ENCODE assay signal across 21 mouse cellular contexts in the genomic region with DNA sequence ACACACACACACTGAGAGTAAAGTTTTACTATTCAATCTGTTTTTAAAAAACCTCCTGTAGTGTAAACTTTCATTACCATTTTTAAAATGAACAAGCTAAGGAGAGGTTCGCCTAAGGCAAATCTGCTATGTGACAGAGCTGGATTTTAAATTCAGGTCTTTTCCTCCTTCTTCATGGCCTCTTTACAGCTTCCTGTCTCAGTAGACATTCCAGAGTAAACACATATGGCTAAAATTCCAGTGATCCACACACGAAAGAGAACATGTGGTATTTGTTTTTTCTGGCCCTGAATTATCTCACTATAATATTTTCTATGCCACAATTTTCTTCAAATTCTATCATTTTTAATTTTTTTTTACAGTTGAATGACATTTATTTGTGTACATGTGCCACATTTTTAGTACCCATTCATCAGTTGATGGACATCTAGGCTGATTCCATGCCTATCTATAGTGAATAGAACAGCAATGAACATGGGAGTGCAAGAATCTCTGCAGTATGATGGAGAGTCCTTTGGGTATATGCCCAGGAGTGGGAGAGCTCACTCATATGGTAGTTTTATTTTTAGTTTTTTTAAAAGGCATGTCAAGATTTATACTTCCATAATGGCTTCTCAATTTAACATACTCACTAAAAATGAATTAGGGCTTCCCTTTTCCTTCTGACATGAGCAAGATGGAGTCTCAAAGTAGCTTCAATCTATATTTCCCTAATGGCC. TPM values are rescaled to one million over a fixed set of nuclear protein-coding genes. Genes with fewer than 3 reads are reported as not detected.
A peak's percentile ranks its signal among the peaks of the same experiment; 100 is the strongest.
DNase-seq lines count a peak whose midpoint lies in the region; ATAC-seq and TF ChIP-seq lines count a peak whose summit lies in the region.
"Had no signal": no experiment of that assay in that cellular context is flagged by ENCODE, and none has a peak within 500 bp of the region (broad histone marks: within the 10 kb centered on the region; RNA-seq: fewer than 3 reads in every experiment).

No protein-coding gene starts in this region.

- no peaks in the 10 kb centered on the region for H3K27me3 ChIP-seq in forebrain, embryonic 16.5 days (replicated peaks; ENCODE audit: control insufficient read depth, insufficient read depth, low read length)
- H3K27me3 ChIP-seq in forebrain, embryonic 13.5 days, result no peaks in the 10 kb centered on the region
- H3K27me3 ChIP-seq in kidney, embryonic 15.5 days, result no peaks in the 10 kb centered on the region
- no peaks in the 10 kb centered on the region for H3K27me3 ChIP-seq in lung, embryonic 14.5 days (ENCODE audit: insufficient read depth, low read length)
- H3K27me3 ChIP-seq in intestine, embryonic 16.5 days (replicated peaks; ENCODE audit: control insufficient read depth, insufficient read depth, low read length), result no peaks in the 10 kb centered on the region
- H3K27me3 ChIP-seq: CH12.LX; embryonic facial prominence, embryonic 12.5 days; heart, embryonic 13.5 days; hindbrain, embryonic 15.5 days had no signal

- H3K4me3 ChIP-seq in forebrain, embryonic 16.5 days (replicated peaks; ENCODE audit: low read length), result no peak overlapping the region
- no peak overlapping the region for H3K4me3 ChIP-seq in forebrain, embryonic 13.5 days
- no peak overlapping the region for H3K4me3 ChIP-seq in kidney, embryonic 15.5 days (replicated peaks)
- H3K4me3 ChIP-seq in lung, embryonic 14.5 days (ENCODE audit: low read depth, low read length), result no peak overlapping the region
- H3K4me3 ChIP-seq in intestine, embryonic 16.5 days (ENCODE audit: low read length), result no peak overlapping the region
- H3K4me3 ChIP-seq: embryonic facial prominence, embryonic 12.5 days; gastrocnemius, adult 2 months; heart, embryonic 13.5 days; hindbrain, embryonic 15.5 days had no signal

- DNase-seq in kidney, adult 18-20 months, result no peak
- DNase-seq in lung, embryonic 14.5 days, result peak; percentile 4
- no peak for DNase-seq in lung, postnatal 25 days (ENCODE audit: low spot score)
- no peak for DNase-seq in cerebellum, adult 8-10 months
- DNase-seq: adrenal gland, adult 2 months; adrenal gland, postnatal 25 days; cerebellum, adult 2 months; cerebellum, postnatal 14 days; embryo, embryonic 11 days; gastrocnemius, adult 2 months; gastrocnemius, postnatal 25 days; heart, postnatal 36 days had no signal

- peak; percentile 55; the same call in 1 of the 2 replicates for ATAC-seq in forebrain, embryonic 16.5 days
- no peak; the same call in 1 of the 2 replicates for ATAC-seq in forebrain, embryonic 13.5 days
- peak; percentile 82 for ATAC-seq in kidney, embryonic 15.5 days (replicated peaks; ENCODE audit: low FRiP score)
- no peak for ATAC-seq in lung, embryonic 14.5 days (ENCODE audit: insufficient read depth)
- ATAC-seq in intestine, embryonic 16.5 days, result no peak
- ATAC-seq: forebrain, embryonic 14.5 days had no signal

- H3K27ac ChIP-seq in forebrain, embryonic 16.5 days (ENCODE audit: low read length), result no peak overlapping the region
- H3K27ac ChIP-seq in forebrain, embryonic 13.5 days, result no peak overlapping the region
- peak overlapping the region; percentile 72 for H3K27ac ChIP-seq in kidney, embryonic 15.5 days
- H3K27ac ChIP-seq in lung, embryonic 14.5 days (ENCODE audit: low read depth), result no peak overlapping the region
- H3K27ac ChIP-seq in intestine, embryonic 16.5 days (ENCODE audit: low read length), result no peak overlapping the region
- H3K27ac ChIP-seq: embryonic facial prominence, embryonic 12.5 days; gastrocnemius, adult 2 months; heart, embryonic 13.5 days; hindbrain, embryonic 15.5 days had no signal

- H3K36me3 ChIP-seq in forebrain, embryonic 16.5 days (ENCODE audit: control insufficient read depth, insufficient read depth), result no peaks in the 10 kb centered on the region
- H3K36me3 ChIP-seq in forebrain, embryonic 13.5 days (ENCODE audit: poor library complexity, severe bottlenecking), result no peaks in the 10 kb centered on the region
- H3K36me3 ChIP-seq in kidney, embryonic 15.5 days, result no peaks in the 10 kb centered on the region
- H3K36me3 ChIP-seq in lung, embryonic 14.5 days (ENCODE audit: insufficient read depth), result no peaks in the 10 kb centered on the region
- no peaks in the 10 kb centered on the region for H3K36me3 ChIP-seq in intestine, embryonic 16.5 days (ENCODE audit: control insufficient read depth, insufficient read depth, low read length)
- H3K36me3 ChIP-seq: embryonic facial prominence, embryonic 12.5 days; heart, embryonic 13.5 days; hindbrain, embryonic 15.5 days had no signal

- H3K4me1 ChIP-seq in forebrain, embryonic 16.5 days (replicated peaks; ENCODE audit: control insufficient read depth, insufficient read depth, low read length), result no peaks in the 10 kb centered on the region
- H3K4me1 ChIP-seq in forebrain, embryonic 13.5 days, result no peaks in the 10 kb centered on the region
- no peaks in the 10 kb centered on the region for H3K4me1 ChIP-seq in kidney, embryonic 15.5 days
- H3K4me1 ChIP-seq in lung, embryonic 14.5 days (ENCODE audit: insufficient read depth), result no peaks in the 10 kb centered on the region
- no peaks in the 10 kb centered on the region for H3K4me1 ChIP-seq in intestine, embryonic 16.5 days (ENCODE audit: control insufficient read depth, insufficient read depth, low read length)
- H3K4me1 ChIP-seq: embryonic facial prominence, embryonic 12.5 days; heart, embryonic 13.5 days; hindbrain, embryonic 15.5 days had no signal

- WGBS in forebrain, embryonic 16.5 days, result 63% methylated on average over 2 of the region's 2 CpGs
- WGBS in forebrain, embryonic 13.5 days, result 75% methylated on average over 2 of the region's 2 CpGs
- WGBS in kidney, embryonic 15.5 days, result 34% methylated on average over 2 of the region's 2 CpGs
- WGBS in lung, embryonic 14.5 days, result 39% methylated on average over 2 of the region's 2 CpGs
- WGBS in intestine, embryonic 16.5 days, result 44% methylated on average over 2 of the region's 2 CpGs

- H3K4me2 ChIP-seq in forebrain, embryonic 16.5 days (ENCODE audit: low read length), result no peak overlapping the region
- H3K4me2 ChIP-seq in forebrain, embryonic 13.5 days, result no peak overlapping the region
- H3K4me2 ChIP-seq in kidney, embryonic 15.5 days, result no peak overlapping the region
- H3K4me2 ChIP-seq in lung, embryonic 14.5 days, result no peak overlapping the region
- no peak overlapping the region for H3K4me2 ChIP-seq in intestine, embryonic 16.5 days (ENCODE audit: low read depth, low read length)
- H3K4me2 ChIP-seq: embryonic facial prominence, embryonic 12.5 days; heart, embryonic 13.5 days; hindbrain, embryonic 15.5 days had no signal

- no peak overlapping the region for H3K9ac ChIP-seq in forebrain, embryonic 16.5 days (replicated peaks; ENCODE audit: low read depth, low read length)
- H3K9ac ChIP-seq in forebrain, embryonic 13.5 days, result no peak overlapping the region
- H3K9ac ChIP-seq in kidney, embryonic 15.5 days, result no peak overlapping the region
- H3K9ac ChIP-seq in lung, embryonic 14.5 days, result no peak overlapping the region
- H3K9ac ChIP-seq in intestine, embryonic 16.5 days (ENCODE audit: low read depth, low read length), result no peak overlapping the region
- H3K9ac ChIP-seq: embryonic facial prominence, embryonic 12.5 days; heart, embryonic 13.5 days; hindbrain, embryonic 15.5 days had no signal

- no peak for TF ChIP-seq CTCF in lung, embryonic 14.5 days (IDR thresholded peaks at IDR 0.05; ENCODE audit: low read depth)

- no peaks in the 10 kb centered on the region for H3K9me3 ChIP-seq in forebrain, embryonic 16.5 days (ENCODE audit: control insufficient read depth, low read length)
- H3K9me3 ChIP-seq in forebrain, embryonic 13.5 days (replicated peaks), result no peaks in the 10 kb centered on the region
- H3K9me3 ChIP-seq in kidney, embryonic 15.5 days (replicated peaks), result no peaks in the 10 kb centered on the region
- no peaks in the 10 kb centered on the region for H3K9me3 ChIP-seq in lung, embryonic 14.5 days (ENCODE audit: low read depth, low read length)
- no peaks in the 10 kb centered on the region for H3K9me3 ChIP-seq in intestine, embryonic 16.5 days (ENCODE audit: control insufficient read depth, low read length)
- H3K9me3 ChIP-seq: embryonic facial prominence, embryonic 12.5 days; heart, embryonic 13.5 days; hindbrain, embryonic 15.5 days had no signal

RNA-seq across cellular contexts. Expression of a gene that starts 43.2 kb away (rescaled TPM):
- 10.8 and 12.0 TPM in 2 replicates for polyA plus RNA-seq in forebrain, embryonic 16.5 days (2015; fragmentation: Nextera tagmentation; extraction: Ambion mirVana)
- polyA plus RNA-seq in forebrain, embryonic 13.5 days (2015; fragmentation: Nextera tagmentation; extraction: Ambion mirVana), result 10.9 and 13.8 TPM in 2 replicates
- 11.5 and 11.8 TPM in 2 replicates for polyA plus RNA-seq in kidney, embryonic 15.5 days (2015; fragmentation: Nextera tagmentation; extraction: Ambion mirVana)
- polyA plus RNA-seq in lung, embryonic 14.5 days (2014; fragmentation: Nextera tagmentation; extraction: Ambion mirVana), result 10.1 and 10.7 TPM in 2 replicates
- polyA plus RNA-seq in intestine, embryonic 16.5 days (2015; fragmentation: Nextera tagmentation; extraction: Ambion mirVana), result 4.4 and 5.7 TPM in 2 replicates

RNA-seq across cellular contexts. Expression of a gene that starts 43.3 kb away (rescaled TPM):
- polyA plus RNA-seq in forebrain, embryonic 16.5 days (2015; fragmentation: Nextera tagmentation; extraction: Ambion mirVana), result 453 and 497 TPM in 2 replicates
- polyA plus RNA-seq in forebrain, embryonic 13.5 days (2015; fragmentation: Nextera tagmentation; extraction: Ambion mirVana), result 454 and 496 TPM in 2 replicates
- polyA plus RNA-seq in kidney, embryonic 15.5 days (2015; fragmentation: Nextera tagmentation; extraction: Ambion mirVana), result 636 and 660 TPM in 2 replicates
- polyA plus RNA-seq in lung, embryonic 14.5 days (2014; fragmentation: Nextera tagmentation; extraction: Ambion mirVana), result 330 and 378 TPM in 2 replicates
- 709 and 759 TPM in 2 replicates for polyA plus RNA-seq in intestine, embryonic 16.5 days (2015; fragmentation: Nextera tagmentation; extraction: Ambion mirVana)

Comparison
In these comparisons a context has a peak if more than half of its experiments do, and no peak if none do; other contexts are left out.
1. ATAC-seq: peak in forebrain, embryonic 16.5 days (single experiment) and kidney, embryonic 15.5 days (single experiment); none in forebrain, embryonic 13.5 days (single experiment), lung, embryonic 14.5 days (single experiment) and intestine, embryonic 16.5 days (single experiment).